9 mouse cellular contexts compared by ENCODE assay signal in the genomic region with DNA sequence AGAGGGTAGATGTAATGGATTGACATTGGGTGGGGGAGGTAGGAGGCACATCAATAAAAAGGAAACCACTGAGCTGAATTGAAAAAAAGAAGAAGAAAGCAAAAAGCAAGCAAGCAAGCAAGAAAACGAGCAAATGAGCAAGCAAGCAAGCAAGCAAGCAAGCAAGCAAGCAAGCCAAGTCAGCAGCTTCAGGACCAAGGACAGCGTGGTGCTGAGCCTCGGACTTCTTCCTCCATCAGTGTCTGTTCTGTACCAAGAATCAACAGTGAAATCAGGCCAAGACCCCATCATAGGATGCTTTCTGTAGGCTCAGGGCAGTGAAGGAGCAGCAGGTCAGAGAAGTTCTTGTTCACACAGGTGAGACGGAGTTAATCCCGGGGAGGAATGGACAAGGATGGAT.
DNase-seq lines count a peak whose midpoint lies in the region; ATAC-seq and TF ChIP-seq lines count a peak whose summit lies in the region.
"Had no signal": no experiment of that assay in that cellular context is flagged by ENCODE, and none has a peak within 500 bp of the region (broad histone marks: within the 10 kb centered on the region; RNA-seq: fewer than 3 reads in every experiment).

No protein-coding gene starts in this region.

- no peak overlapping the region for H3K27ac ChIP-seq in lung, embryonic 14.5 days (ENCODE audit: low read depth)
- no peak overlapping the region for H3K27ac ChIP-seq in embryonic facial prominence, embryonic 10.5 days (replicated peaks)
- H3K27ac ChIP-seq: embryonic facial prominence, embryonic 15.5 days; liver, embryonic 15.5 days had no signal

- DNase-seq in lung, embryonic 14.5 days: peak; percentile 89
- no peak for DNase-seq in lung, adult 18-20 months
- peak; percentile 71 for DNase-seq in adrenal gland, postnatal 10 days
- DNase-seq in embryonic facial prominence, embryonic 10.5 days (ENCODE audit: low spot score): peak; percentile 77
- DNase-seq in ovary, postnatal 10 days (ENCODE audit: low spot score): peak; percentile 5
- no peak for DNase-seq in thymus, postnatal 10 days (ENCODE audit: low spot score in 2 of 2)
- no peak for DNase-seq in T-cell, adult 2 months (ENCODE audit: low spot score)

- no peak overlapping the region for H3K9ac ChIP-seq in lung, embryonic 14.5 days
- H3K9ac ChIP-seq: embryonic facial prominence, embryonic 15.5 days; liver, embryonic 15.5 days had no signal

- H3K27me3 ChIP-seq in lung, embryonic 14.5 days (ENCODE audit: insufficient read depth, low read length): no peaks in the 10 kb centered on the region
- H3K27me3 ChIP-seq in embryonic facial prominence, embryonic 10.5 days (replicated peaks; ENCODE audit: low read depth, poor library complexity, severe bottlenecking): no peaks in the 10 kb centered on the region
- H3K27me3 ChIP-seq: embryonic facial prominence, embryonic 15.5 days; liver, embryonic 15.5 days had no signal

- no peak for ATAC-seq in lung, embryonic 14.5 days (ENCODE audit: insufficient read depth)

- no peak overlapping the region for H3K4me2 ChIP-seq in lung, embryonic 14.5 days
- H3K4me2 ChIP-seq: embryonic facial prominence, embryonic 15.5 days; liver, embryonic 15.5 days had no signal

- no peaks in the 10 kb centered on the region for H3K36me3 ChIP-seq in lung, embryonic 14.5 days (ENCODE audit: insufficient read depth)
- no peaks in the 10 kb centered on the region for H3K36me3 ChIP-seq in embryonic facial prominence, embryonic 10.5 days (replicated peaks)
- H3K36me3 ChIP-seq: embryonic facial prominence, embryonic 15.5 days; liver, embryonic 15.5 days had no signal

- no peaks in the 10 kb centered on the region for H3K4me1 ChIP-seq in lung, embryonic 14.5 days (ENCODE audit: insufficient read depth)
- H3K4me1 ChIP-seq in embryonic facial prominence, embryonic 10.5 days: no peaks in the 10 kb centered on the region
- H3K4me1 ChIP-seq: embryonic facial prominence, embryonic 15.5 days; liver, embryonic 15.5 days had no signal

- H3K4me3 ChIP-seq in lung, embryonic 14.5 days (ENCODE audit: low read depth, low read length): no peak overlapping the region
- H3K4me3 ChIP-seq in embryonic facial prominence, embryonic 10.5 days: no peak overlapping the region
- H3K4me3 ChIP-seq: embryonic facial prominence, embryonic 15.5 days; liver, embryonic 15.5 days had no signal

- TF ChIP-seq CTCF in lung, embryonic 14.5 days (IDR thresholded peaks at IDR 0.05; ENCODE audit: low read depth): no peak

- H3K9me3 ChIP-seq in lung, embryonic 14.5 days (ENCODE audit: low read depth, low read length): no peaks in the 10 kb centered on the region
- no peaks in the 10 kb centered on the region for H3K9me3 ChIP-seq in embryonic facial prominence, embryonic 10.5 days
- H3K9me3 ChIP-seq: embryonic facial prominence, embryonic 15.5 days; liver, embryonic 15.5 days had no signal

- 42% methylated on average over 5 of the region's 5 CpGs for WGBS in lung, embryonic 14.5 days
- 52% methylated on average over 5 of the region's 5 CpGs for WGBS in embryonic facial prominence, embryonic 10.5 days

Comparison
In these comparisons a context has a peak if more than half of its experiments do, and no peak if none do; other contexts are left out.
1. DNase-seq: peak in lung, embryonic 14.5 days (single experiment), adrenal gland, postnatal 10 days (single experiment), embryonic facial prominence, embryonic 10.5 days (single experiment) and ovary, postnatal 10 days (single experiment); none in lung, adult 18-20 months (0 of 2), thymus, postnatal 10 days (0 of 2) and T-cell, adult 2 months (single experiment).